In genomic region chr7:65486259-65486681, GRCm38 (mm10) we compare ENCODE assay signal across 8 mouse cellular contexts. TPM values are rescaled to one million over a fixed set of nuclear protein-coding genes. Genes with fewer than 3 reads are reported as not detected.
DNase-seq lines count a peak whose midpoint lies in the region; ATAC-seq lines count a peak whose summit lies in the region.

No protein-coding gene starts in this region.

- intact Hi-C loops in gastrocnemius, postnatal 14 days (cut with DNase I; ENCODE audit: low total_unique reads) = no loop called here

- peak; percentile 92 for DNase-seq in ES-CJ7 (ENCODE audit: low read depth, low spot score)
- DNase-seq in adrenal gland, postnatal 10 days = peak; percentile 59
- DNase-seq in gastrocnemius, postnatal 14 days = peak; percentile 9
- peak; percentile 18 for DNase-seq in kidney, adult 11 months
- DNase-seq in lung, adult 18-20 months = peak; percentile 45 to 49
- peak; percentile 50 for DNase-seq in ovary, postnatal 36 days (ENCODE audit: low spot score)
- DNase-seq in spleen, adult 12 weeks (ENCODE audit: low spot score) = no peak

- ATAC-seq in cerebellum, adult (ENCODE audit: insufficient number of reproducible peaks, low FRiP score, low TSS enrichment) = no peak

RNA-seq across cellular contexts. Expression of gene Tjp1, which starts 41.3 kb away (rescaled TPM):
- total RNA-seq in adrenal gland, postnatal 10 days (2021) = 100 to 1,000 TPM in 1 of 2 experiments, 10 to 100 TPM in 1; 97.0 to 117 TPM
- total RNA-seq in gastrocnemius, postnatal 14 days (2021) = 10 to 100 TPM; 40.2 to 42.2 TPM
